Mouse (Mus musculus) right cerebral cortex, postnatal 4 days (tissue): ENCODE results near the gene Serpina10.
"Not testable (repeated sequence)": the region's sequence is repeated elsewhere in the genome, so short reads cannot be mapped to it uniquely, and the experiment has no call there.

Experiments used
- DNase-seq: peaks from one replicate; pipeline ENCODE4 v3.0.0-alpha.2; 2022

Gene Serpina10

DNA sequence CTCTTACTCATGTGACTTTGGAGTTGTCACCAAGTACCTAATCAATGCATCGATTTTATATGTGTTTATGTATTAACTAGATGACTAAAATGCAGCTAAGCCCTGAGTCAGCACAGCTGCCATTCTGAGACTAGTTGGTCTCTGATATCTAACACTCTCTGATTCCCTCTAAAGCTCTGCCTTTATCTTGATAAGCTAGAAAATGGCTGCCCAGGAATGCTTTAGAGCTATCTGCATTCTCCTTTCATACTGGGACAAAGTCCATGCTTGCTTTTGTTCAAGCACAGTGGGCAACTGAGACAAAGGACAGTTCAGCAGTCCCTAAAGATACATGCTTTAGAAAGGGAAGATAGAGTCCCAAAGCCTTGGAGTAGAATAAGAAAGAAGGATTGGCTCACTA, 16.1 kb downstream of the Serpina10 start:
- DNase-seq: no peak

- no peak for DNase-seq
Observed at GRCm38 (mm10) chr12:103601839-103602238, 29.4 kb downstream of the Serpina10 start.

- DNase-seq: no peak
Observed at GRCm38 (mm10) chr12:103600364-103600763, 30.9 kb downstream of the Serpina10 start.

GRCm38 (mm10) chr12:103598411-103598810, 32.8 kb downstream of the Serpina10 start:
- DNase-seq: no peak

GRCm38 (mm10) chr12:103583771-103584170, 47.5 kb downstream of the Serpina10 start:
- no peak for DNase-seq

DNA sequence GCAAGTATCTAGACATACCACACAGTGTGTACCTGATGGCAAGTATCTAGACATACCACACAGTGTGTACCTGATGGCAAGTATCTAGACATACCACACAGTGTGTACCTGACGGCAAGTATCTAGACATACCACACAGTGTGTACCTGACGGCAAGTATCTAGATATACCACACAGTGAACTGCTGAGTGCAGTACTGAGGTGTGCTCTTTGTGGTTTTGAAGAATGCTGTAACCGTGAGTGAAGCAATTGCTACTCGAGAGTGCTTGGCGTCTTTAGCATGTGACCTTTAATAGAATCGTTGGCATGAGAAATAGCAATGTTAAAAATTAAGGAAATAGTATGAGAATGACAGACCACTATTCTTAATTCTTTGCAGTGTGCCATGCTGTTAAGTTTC, 53.1 kb downstream of the Serpina10 start:
- DNase-seq: not testable (repeated sequence)

GRCm38 (mm10) chr12:103569690-103570089, 61.6 kb downstream of the Serpina10 start:
- no peak for DNase-seq

- DNase-seq: no peak
Observed at GRCm38 (mm10) chr12:103567129-103567528, 64.1 kb downstream of the Serpina10 start.

DNA sequence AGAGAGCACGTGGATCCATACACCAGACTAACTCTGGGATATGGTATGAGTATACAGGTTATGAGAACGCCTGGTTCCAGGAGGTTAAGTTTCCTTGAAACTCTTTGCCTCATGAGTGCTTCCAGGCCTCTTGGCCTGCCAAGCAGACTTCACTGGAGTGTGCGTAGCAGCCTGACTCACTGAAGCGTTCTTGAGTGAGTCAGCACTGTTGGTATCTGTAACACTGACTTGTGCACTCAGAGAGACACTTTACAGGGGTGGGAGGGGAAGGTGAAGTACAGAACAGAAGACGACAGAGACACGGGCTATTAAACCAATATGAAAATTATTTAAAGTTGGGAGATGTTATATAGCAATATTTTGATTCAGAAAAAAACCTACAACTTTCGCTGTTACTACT, 66.1 kb downstream of the Serpina10 start:
- DNase-seq: no peak
